Mouse (Mus musculus) bone marrow, adult 2 months (tissue): ENCODE measurements at regions not wholly inside any gene's neighbourhood (a gene's known extent, or its start where the extent isn't known, plus 50 kb on each side); places are given as distances from the start of the nearest gene placed in this dataset.

Experiments used
- H3K27ac ChIP-seq: fragments of 200-500 bp; 2 replicates; pipeline ENCODE4 v1.5.1; 2012; ENCODE audit warnings: low read depth, mild to moderate bottlenecking, control low read depth, inconsistent platforms, low read length; ENCODE audit not compliant: control insufficient read depth, poor library complexity, insufficient read depth
- H3K4me1 ChIP-seq: fragments of 200-500 bp; 2 replicates; pipeline ENCODE4 v1.6.1; 2011; ENCODE audit warnings: low read length; ENCODE audit not compliant: control insufficient read depth, insufficient read depth
- H3K4me3 ChIP-seq: fragments of 200-500 bp; replicated peaks from 2 replicates; pipeline ENCODE3; 2011; ENCODE audit warnings: mild to moderate bottlenecking, low read depth, low read length, control low read depth; ENCODE audit not compliant: control insufficient read depth
- CTCF ChIP-seq: fragments of 200-500 bp; IDR thresholded peaks from 2 replicates; pipeline ENCODE4 v1.5.1; 2011; ENCODE audit warnings: low read length, control low read depth; ENCODE audit not compliant: control insufficient read depth, insufficient read depth
- POLR2A ChIP-seq: fragments of 200-500 bp; IDR thresholded peaks from 2 replicates; pipeline ENCODE4 v1.6.1; 2011; ENCODE audit warnings: low read depth, mild to moderate bottlenecking, control low read depth, low read length, borderline replicate concordance; ENCODE audit not compliant: control insufficient read depth
- WGBS: fragments of 180-500 bp; shearing (Covaris S2); methylation state at CpG from one replicate; pipeline ENCODE4 v1.1.7; 2018; 5-methylcytosine and 5-hydroxymethylcytosine counted together

GRCm38 (mm10) chr8:87233805-87234331 lies 238.5 kb downstream of the Cbln1 start:
- Histone ChIP-seq H3K4me3 (no peak overlapping the region), H3K4me1 (no peaks in the 10 kb centered on the region; the same call in 1 of the 2 replicates), H3K27ac (no peak overlapping the region)
- 60% methylated on average over 10 of the region's 10 CpGs for WGBS
- TF ChIP-seq CTCF (no peak), POLR2A (no peak)

- Histone ChIP-seq H3K27ac (no peak overlapping the region), H3K4me1 (no peaks in the 10 kb centered on the region; the same call in 1 of the 2 replicates), H3K4me3 (no peak overlapping the region)
- WGBS = 62% methylated on average over 4 of the region's 4 CpGs
- TF ChIP-seq CTCF = no peak
- TF ChIP-seq POLR2A = no peak
Measured at GRCm38 (mm10) chr8:87231762-87232161, 240.6 kb downstream of the Cbln1 start.

GRCm38 (mm10) chr8:87230096-87230495 lies 242.3 kb downstream of the Cbln1 start:
- TF ChIP-seq CTCF (no peak), POLR2A (no peak)
- Histone ChIP-seq H3K27ac (no peak overlapping the region), H3K4me1 (no peaks in the 10 kb centered on the region), H3K4me3 (no peak overlapping the region)
- 73% methylated on average over 4 of the region's 4 CpGs for WGBS

GRCm38 (mm10) chr8:87229182-87229581 lies 243.2 kb downstream of the Cbln1 start:
- TF ChIP-seq CTCF = no peak
- TF ChIP-seq POLR2A = no peak
- Histone ChIP-seq H3K4me3 (no peak overlapping the region), H3K4me1 (no peaks in the 10 kb centered on the region), H3K27ac (no peak overlapping the region)
- 91% methylated on average over 6 of the region's 6 CpGs for WGBS

- 78% methylated on average over 6 of the region's 6 CpGs for WGBS
- no peaks in the 10 kb centered on the region for H3K4me1 ChIP-seq
- no peak overlapping the region for H3K4me3 ChIP-seq
- no peak overlapping the region for H3K27ac ChIP-seq
- TF ChIP-seq CTCF = no peak
Measured at GRCm38 (mm10) chr8:87228777-87229176, 243.6 kb downstream of the Cbln1 start.

GRCm38 (mm10) chr8:87225504-87226425 lies 246.6 kb downstream of the Cbln1 start:
- TF ChIP-seq CTCF (no peak), POLR2A (no peak)
- Histone ChIP-seq H3K4me3 (no peak overlapping the region), H3K27ac (no peak overlapping the region), H3K4me1 (no peaks in the 10 kb centered on the region)
- WGBS = 61% methylated on average over 11 of the region's 11 CpGs

GRCm38 (mm10) chr8:87220581-87220980 lies 251.8 kb downstream of the Cbln1 start:
- no peak overlapping the region for H3K27ac ChIP-seq
- H3K4me1 ChIP-seq = no peaks in the 10 kb centered on the region
- 80% methylated on average over 6 of the region's 6 CpGs for WGBS
- no peak for TF ChIP-seq CTCF
- no peak for TF ChIP-seq POLR2A
- H3K4me3 ChIP-seq = no peak overlapping the region

GRCm38 (mm10) chr8:87218956-87219482 lies 253.4 kb downstream of the Cbln1 start:
- no peak overlapping the region for H3K27ac ChIP-seq
- WGBS = 18% methylated on average over 6 of the region's 6 CpGs
- H3K4me3 ChIP-seq = no peak overlapping the region
- no peaks in the 10 kb centered on the region for H3K4me1 ChIP-seq
- TF ChIP-seq CTCF (peak; percentile 14; the same call in 1 of the 2 replicates), POLR2A (no peak)
